Mouse (Mus musculus) retina, postnatal 1 day (tissue): Measurements from ENCODE around the gene Col13a1.

Source experiments
- DNase-seq: peaks from one replicate; pipeline ENCODE4 v3.0.0-alpha.2; 2012

Gene Col13a1

DNA sequence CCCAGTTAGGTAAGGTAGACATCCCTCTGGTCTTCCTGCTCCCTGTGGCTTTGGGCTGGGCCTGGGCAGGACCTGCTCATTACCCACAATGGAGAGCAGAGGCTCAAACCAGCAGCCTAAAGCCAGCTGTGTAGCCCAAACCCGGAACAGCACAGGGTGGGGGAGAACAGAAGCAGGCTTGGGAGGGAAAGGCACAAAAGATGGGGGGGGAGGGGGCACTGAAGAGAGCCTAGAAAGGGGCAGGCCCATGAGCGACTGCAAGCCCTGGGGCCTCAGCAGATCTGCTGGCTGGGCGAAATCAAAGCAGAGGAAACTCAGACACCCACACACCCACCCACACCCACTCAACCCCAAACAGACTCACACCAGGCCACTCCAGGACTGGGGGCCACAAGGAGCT, 11.7 kb downstream of the Col13a1 start:
- no peak for DNase-seq

DNA sequence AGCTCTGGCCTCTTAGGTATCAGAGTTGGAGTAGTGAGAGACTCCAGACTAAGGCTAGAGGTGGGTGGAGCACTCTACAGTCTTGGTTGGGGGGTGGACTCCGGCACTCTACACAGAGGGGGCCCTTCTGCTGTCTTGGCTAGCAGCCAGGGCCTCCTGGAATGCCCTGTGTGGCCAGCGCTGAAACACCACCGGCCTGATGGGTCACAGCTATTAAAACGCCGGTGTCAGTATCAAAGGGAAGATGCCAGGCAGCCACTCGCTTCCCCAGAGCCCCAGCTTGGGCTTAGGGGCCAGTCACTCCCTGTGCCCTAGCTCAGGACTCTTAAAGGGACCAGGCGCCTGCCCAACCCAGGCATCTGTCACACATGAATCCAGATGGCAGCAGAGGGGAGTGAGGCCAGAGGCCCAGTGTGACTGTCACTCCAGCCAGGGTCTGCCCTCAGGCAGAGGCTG, 13.5 kb downstream of the Col13a1 start:
- DNase-seq: peak; percentile 86

DNA sequence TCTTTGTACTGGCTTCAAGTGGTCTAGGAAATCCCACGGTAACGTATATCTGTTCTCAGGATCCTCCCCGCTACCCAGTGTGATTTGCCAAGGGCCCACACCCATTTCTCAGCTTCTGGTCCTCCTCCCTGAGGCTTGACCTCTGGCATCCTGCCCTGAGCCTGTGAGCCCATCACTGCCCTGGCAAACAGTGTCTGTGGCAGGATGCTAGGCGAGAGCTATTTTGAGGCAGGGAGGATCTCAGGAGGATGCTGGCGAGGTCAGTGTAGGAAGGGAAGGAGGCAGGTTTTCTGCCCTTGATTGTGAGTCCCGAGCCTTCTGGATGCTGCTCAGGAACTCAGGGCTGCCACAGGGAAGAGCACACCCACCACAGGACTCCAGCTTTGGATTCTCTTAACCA, 22.2 kb downstream of the Col13a1 start:
- DNase-seq: no peak

DNA sequence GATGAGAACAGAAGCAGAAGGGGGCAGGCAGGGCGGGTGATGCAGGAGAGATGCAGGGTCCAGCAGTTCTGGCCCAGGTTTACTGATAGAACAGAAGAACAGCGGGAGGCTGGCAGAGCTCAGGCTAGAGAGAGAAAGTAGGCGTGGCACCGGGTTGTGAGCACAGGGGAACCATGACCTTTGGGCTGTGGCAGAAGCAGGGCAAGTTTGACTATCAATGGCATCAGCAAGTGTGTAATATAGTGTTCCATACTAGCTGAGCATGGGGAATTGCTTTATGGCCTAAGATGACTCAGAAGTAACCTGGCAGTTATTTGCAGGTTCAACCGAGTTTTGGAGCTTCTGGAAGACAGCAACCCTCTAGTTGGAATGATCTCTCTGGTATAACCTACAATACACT, 25.0 kb downstream of the Col13a1 start:
- no peak for DNase-seq

DNA sequence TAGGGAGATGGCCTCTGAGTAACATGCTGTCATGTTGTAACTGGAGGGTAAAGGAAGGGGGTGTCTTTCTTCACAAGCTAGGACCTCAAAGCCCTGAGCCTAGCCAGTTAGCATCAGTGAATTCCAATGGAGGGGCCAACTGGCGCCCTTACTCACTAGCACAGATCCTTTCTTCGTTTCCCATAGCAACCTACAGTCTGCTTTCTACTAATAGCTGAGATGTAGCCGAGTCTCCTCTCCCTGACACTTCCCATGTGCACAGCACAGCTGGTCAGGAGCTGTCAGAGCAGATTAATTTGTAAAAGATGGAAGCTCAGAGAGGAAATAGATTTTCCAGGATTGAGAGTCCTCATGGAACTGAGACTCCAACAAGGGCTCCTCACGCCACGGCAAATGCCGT, 29.4 kb downstream of the Col13a1 start:
- DNase-seq: no peak

DNA sequence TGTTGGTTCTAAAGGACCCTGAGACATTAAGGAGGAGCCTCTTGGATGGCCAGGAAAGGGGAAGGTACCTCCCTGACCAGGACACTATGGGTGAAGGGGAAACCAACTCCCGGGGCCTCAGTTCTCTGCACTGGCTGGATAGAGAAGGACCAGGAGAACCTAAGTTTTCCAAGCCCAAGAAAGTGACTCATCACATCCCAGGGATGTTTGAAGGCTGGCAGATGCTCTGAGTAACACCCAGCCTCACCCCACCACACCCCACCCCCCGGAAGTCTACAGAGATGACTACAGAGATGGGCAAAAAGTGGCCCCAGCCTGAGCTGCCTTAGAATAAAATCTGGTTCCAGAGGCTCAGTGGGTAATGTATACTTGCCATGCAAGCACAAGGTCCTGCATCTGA, 34.5 kb downstream of the Col13a1 start:
- DNase-seq: no peak

DNA sequence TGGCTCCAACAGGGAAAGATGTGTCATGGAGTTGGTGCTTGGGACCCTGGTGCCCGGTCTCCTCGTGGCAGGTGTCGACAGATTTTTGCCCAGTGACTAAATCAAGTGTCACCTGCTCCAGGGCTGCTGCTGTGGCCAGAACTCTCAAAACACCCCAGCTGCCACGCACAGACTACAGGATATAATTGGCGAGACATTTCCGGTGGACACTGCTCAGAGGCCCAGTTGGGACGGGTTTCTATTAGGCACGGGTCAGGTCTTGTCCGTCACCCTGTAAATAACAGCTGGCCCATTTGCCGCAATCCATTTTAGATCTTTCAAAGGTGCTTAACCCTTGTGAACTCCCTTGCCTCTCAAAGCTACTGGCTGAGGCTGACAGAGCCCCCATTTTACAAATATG, 35.4 kb downstream of the Col13a1 start:
- DNase-seq: peak; percentile 55

DNA sequence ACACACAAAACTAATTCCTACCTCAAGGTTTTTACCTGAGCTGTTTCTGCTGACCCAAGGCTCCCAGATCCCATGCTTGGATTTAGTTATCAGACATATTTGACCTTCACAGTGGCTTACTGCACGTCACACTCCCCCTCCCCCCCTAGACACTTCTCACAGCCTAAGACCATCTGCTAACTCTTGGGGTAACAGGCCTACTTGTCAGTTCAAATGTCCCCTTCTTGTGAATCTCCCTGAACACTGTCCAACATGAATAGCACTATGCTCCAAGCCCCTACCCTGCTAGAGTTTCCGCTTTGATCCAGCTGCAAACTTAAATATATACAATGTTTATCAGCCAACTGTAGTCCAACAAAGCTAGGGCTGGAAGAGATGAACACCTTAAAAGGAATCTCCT, 36.2 kb downstream of the Col13a1 start:
- peak; percentile 17 for DNase-seq

DNA sequence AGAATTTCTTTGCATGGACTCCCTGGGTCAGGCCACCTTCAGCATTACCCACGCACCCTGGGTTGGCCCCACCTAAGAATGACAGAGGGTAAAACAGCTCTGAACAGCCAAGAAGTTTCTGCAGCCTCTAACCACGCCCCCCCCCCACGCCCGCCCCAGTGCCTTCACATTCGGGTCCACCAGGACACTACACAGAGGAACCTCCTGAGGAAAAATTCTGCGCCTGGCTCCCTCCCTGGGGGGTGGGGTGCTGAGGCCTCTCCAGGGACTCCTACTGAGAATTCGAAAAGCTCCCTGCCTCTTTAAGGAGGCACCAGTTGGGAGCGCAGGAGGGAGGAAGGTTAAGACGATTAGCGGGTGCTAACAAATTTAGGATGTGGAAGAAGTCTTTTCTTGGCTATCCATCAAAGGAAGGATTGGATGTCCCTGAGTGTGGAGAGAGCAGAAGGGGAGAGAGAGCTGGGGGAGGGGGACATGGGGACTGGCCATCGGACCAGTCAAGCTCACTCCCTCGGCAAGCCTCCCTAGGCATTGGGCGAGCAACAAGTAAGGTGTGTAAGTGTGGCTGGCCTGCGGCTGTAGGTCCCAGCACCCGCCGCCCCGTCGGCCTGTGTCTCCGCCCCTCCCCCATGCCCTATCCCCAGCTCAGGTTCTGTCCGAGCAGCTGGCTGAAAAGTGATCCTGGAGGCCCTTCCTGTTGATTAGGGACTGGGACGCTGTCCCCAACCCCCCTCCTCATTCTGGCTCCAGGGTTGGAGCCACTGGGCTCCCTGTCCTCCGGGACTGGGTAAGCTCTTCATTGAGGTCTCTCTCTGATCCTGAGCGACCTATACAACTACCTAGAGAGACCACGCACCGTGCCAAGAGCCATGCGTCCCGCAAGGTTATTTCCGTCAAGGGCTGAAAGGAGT, 42.4 kb downstream of the Col13a1 start:
- DNase-seq: peak; percentile 52

DNA sequence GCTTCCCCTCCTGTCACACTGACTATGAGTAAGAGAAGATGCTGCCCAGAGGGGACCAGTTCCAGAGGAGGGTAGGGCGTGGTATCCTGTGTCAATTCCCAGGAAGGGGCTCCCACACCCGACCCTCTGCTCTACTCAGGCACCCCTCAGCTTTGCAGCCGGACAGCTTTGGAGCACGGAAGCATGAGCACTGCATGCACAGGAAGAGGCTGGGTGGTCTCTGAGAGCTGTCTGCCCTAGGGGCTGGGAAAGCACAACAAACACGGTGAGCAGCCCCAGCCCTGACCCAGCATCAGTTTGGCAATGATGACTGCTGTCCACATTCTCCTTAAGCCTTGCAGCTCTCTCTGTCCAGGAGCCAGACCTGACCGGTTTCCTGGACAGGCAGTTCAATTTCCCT, 47.2 kb downstream of the Col13a1 start:
- no peak for DNase-seq

DNA sequence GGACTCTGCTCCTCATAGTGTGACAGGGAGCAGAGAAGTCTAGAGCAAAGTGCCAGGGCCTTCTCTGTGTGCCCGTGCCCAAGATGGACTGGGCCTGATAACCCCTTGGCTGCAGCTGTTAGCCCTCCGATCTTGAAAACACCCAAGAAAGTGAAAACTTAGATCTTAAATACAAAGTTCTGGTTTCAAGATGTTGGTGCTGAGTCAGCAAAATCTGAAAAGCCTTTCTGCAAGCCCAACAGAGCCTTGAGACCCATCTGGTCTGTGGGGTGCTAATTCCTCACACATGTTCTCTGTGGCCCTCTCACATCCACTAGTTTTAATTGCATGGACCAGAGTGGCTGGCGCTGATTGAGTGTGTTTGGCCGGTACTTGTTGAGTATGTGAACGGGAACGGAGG, 49.0 kb downstream of the Col13a1 start:
- DNase-seq: no peak

DNA sequence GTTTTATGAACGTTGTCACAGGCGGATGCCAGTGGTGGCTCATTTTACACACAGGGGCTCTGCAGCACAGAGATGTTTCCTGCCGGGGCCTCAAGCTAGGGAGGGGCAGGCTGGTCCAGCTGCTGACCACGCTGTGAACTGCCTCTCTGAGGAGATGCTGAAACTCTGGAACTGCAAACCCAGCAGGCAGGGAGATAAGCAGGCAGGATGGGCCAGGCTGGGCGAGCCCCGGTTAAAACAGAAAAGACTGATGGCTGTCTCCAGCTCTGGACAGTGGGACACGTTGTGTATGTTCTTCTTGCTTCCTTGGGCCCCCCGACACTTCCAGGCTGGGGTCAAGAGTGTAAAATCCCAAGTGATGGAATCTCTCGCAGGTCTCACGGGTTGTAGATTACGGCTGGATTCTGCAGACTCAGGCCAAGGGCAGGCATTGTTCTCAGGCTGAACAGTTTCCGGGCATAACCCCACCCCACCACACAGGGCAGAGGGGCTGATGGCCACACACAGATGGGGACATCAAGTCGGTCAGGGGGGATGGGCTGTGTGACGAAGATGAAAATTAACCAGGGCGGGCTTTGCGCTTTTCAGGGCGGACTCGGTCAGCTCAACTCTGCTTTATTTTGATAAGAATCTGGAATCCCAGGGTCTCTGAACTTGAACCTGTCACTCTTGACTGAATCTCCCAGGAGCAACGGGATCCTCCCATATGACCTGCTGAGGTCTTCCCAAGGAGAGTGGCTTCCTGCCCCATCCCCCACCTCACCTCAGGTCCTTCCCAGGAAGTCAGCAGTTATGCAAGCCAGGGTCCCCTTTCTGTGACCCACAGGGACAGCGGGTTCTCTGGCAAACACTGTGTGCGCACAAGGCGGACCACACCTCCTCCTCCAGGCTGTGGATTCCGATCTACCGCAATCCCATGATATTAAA, 49.9 kb downstream of the Col13a1 start:
- peak; percentile 68 for DNase-seq

DNA sequence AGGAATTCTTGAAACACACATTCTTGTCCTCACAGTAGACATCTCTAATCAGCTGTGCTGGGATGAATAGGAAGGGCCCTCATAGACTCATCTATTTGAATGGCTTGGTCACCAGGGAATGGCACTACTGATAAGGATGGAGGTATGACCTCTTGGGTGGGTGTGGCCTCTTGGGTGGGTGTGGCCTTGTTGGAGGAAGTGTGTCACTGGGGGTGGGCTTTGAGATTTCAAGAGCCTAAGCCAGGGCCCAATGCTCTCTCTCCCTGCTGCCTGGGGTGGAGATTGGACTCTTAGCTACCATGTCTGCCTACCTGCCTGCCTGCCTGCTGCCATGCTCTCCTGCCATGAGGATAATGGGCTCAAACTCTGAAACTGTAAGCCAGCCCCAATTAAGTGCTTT, 53.2 kb downstream of the Col13a1 start:
- no peak for DNase-seq

DNA sequence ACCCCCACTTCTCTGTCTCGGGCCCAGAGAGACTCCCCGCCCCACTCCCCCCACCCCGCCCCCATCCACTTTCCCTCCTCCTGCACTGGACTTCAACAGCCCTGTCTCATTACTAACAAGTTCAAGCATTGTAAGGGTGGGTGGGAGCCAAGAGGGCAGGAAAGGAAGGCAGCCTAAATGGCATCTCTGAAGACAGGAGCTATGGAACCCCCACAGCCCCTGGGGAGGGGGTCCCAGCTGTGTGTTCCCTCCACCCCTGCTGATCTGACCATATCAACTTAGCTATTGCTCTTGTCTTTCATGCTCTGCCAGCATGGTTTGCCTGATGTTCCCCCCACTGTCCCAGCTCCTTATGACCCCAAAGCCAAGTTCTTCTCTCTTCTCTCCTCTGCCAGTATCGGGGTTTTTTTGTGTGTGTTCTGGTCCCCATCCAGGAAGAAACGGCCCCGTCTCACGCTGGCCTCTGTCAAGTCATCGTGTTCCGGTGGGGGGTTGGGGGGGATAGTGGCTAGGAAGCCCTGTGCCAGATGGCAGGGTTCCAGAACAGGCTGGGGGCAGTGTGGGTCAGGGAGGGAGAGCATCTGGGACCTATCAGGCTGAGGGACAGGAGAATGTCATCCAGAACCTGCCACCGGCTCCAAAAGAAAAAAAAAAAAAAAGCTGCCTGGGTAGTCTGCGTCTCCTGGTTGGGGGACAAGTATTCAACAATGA, 58.1 kb downstream of the Col13a1 start:
- DNase-seq: peak; percentile 50

DNA sequence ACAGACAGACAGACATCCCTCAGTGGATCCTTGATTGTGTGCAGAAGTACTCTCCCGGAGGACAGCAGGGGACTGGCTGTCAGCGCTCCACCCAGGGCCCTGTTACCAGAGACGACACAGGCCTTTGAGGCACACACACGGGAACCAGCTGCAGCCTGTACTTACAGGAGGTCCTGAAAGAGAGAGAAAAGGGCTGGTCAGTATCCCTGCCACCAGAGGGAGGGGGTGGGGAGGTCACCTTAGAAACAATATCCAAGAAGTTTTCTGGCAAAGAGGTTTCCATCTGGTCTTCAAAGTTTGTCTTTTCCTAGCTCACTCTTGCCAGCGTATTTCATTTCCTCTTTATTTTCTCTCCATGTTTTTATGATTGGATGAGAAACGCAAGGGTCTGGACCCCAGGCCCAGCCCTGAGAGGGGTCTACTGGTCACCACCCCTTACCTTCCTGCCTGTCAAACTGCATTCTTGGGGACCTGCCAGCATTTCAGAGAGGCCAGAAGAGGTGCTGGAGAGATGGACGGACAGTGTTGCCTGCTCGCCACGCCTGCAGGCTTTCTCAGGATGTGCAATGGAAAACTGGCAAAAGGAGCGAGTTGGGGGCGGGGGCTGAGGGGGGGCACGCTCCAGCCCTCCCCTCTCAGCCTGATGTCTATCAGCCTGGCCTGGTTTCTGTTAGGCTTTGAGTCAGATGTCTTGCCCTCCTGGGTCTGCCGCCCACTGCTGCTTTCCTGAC, 58.8 kb downstream of the Col13a1 start:
- DNase-seq: peak; percentile 54

DNA sequence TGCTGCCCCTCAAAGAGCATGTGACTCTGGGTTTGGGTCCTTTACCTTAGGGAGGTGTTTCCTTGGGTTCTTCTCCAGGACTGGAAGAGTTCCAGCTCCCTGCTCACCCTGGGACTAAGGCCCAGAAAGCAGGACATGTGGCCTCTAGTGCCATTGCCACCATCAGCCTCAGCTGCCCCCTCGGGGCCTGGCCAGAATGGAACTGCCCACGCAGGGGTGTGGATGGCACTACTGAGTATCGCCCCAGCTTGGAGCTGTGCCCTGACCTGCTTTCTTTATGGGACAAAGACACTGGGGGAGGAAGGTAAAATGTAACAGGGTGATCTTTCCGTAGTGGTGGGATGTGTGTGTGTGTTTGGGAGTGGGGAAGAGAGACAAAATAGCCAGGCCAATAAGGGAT, 59.4 kb downstream of the Col13a1 start:
- DNase-seq: peak; percentile 11

DNA sequence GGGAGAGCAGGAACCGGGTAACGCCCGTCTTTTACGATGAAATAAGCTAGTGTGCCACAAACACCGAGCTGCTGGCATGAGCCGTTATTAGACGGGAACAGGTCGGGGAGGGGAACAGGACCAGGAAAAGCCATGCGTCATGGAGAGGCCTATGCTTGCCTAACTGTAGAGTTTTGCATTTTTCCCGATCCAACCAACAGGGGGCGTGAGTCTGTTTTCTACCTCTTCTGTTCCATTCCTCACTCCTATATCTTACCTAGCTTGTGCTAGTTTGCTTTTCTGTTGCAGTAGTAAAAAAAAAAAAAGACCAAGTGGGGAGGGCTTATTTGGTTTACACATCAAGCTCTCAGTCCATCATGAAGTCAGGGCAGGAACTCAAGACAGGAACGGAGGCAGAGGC, 61.8 kb downstream of the Col13a1 start:
- DNase-seq: no peak

DNA sequence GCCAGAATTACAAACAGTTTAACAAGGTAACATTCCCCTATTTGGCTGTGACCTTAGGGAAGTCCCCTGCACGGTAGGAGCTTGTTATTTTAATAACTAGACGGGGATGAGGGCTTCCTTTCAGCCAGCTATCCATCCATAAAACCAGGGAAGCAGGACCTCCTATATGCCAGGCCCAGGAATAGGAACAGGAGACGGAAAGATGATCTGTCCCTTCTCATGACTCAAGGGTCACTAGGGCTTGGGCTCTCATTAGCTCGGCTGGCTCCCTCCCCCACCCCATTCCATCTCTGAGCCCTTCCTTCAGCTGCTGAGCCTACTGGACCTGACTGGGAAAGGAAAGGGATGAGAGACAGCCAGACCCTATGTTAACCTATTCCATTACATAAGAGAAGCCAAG, 67.1 kb downstream of the Col13a1 start:
- DNase-seq: no peak

DNA sequence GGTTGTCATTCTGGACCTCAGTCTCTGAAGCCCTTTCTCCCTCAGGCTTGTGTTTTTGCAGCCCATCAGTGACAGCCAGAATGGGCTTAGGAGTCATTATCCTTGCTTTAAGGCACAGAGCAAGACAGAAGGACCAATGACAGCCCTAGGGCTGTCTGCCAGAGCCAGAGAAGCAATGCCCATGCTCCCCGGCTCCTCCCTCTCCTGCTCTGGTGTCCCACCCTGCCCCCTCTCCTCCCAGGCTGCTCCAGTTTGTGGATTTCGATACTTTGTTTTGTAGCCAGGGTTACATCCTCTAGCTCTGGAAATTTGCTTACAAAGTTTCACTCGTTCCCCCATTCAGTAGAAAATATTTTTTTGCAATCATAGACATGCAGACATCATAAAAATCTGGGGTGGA, 69.9 kb downstream of the Col13a1 start:
- no peak for DNase-seq

DNA sequence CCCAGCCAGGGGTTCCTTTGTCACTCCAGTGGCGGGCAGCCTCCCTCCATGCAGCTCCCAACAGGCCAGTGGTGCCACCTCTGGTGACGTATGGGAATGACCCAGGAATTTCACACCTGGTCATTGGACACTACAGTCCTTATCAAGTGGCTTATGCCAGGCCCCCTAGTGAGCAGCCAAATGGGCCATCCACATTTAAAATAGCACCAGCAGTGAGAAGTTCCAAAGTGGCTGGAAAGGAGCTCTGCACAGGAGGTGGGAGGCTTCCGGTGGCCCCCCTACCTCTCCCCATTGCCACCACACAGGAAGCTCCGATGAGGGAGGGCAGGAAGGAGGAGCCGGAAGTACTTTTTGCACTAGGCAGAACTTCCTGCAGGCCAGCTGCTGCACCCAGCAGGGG, 72.7 kb downstream of the Col13a1 start:
- DNase-seq: peak; percentile 50

DNA sequence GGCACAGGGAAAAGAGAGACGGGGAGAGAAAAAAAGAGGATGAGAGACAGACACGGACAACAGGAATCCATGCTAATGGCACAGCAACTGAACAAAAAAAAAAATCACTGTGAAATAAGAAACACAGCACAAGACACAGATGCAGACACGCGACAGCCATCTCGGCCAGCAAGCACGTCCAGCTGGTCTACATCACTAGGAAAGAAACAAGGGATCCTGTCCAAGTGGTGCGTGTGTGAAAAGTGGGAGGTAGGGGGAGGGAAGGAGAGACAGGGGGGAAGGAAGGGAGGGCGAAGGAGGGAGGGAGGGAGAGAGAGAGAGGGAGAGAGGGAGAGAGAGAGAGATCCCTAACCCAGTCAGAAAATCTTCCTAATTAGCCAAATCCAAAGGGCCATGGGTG, 73.6 kb downstream of the Col13a1 start:
- no peak for DNase-seq

DNA sequence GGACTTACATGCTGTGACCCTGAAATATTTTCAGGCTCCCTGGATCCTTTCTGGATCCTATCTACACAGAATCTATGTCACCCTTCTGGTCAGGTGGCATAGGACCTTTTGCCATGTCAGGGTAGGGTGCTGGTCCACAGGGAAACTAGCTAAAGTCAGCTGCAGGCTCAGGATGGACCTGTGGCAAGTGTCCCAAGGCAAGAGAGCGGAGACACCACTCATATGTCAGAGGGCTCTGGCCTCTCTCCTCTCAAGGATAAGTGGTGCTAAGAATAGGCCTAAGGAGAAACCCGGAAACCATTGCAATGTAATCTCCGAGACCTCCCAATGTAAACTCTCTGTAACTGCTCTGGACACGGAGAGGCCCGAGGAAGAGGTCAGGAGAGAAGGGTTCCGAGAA, 80.8 kb downstream of the Col13a1 start:
- no peak for DNase-seq
